10 mouse cellular contexts compared by ENCODE assay signal in genomic region chrX:18160734-18161442, GRCm38 (mm10). TPM values are rescaled to one million over a fixed set of nuclear protein-coding genes. Genes with fewer than 3 reads are reported as not detected.
DNase-seq lines count a peak whose midpoint lies in the region; ATAC-seq lines count a peak whose summit lies in the region.
"Had no signal": no experiment of that assay in that cellular context is flagged by ENCODE, and none has a peak within 500 bp of the region (broad histone marks: within the 10 kb centered on the region; RNA-seq: fewer than 3 reads in every experiment).

No protein-coding gene starts in this region.

- no peak overlapping the region for H3K27ac ChIP-seq in heart, embryonic 11.5 days (ENCODE audit: low read depth, low read length)
- H3K27ac ChIP-seq in limb, embryonic 13.5 days, result no peak overlapping the region

- no peak for ATAC-seq in heart, embryonic 11.5 days (replicated peaks; ENCODE audit: insufficient number of reproducible peaks, low FRiP score, low TSS enrichment)
- no peak for ATAC-seq in megakaryocyte, adult 5-6 weeks (ENCODE audit: poor library complexity, severe bottlenecking)
- no peak for ATAC-seq in limb, embryonic 13.5 days (ENCODE audit: low FRiP score, low read depth)

- H3K9ac ChIP-seq in heart, embryonic 11.5 days (ENCODE audit: low read depth, low read length), result no peak overlapping the region
- H3K9ac ChIP-seq in limb, embryonic 13.5 days, result no peak overlapping the region

- no peaks in the 10 kb centered on the region for H3K4me1 ChIP-seq in heart, embryonic 11.5 days (ENCODE audit: control insufficient read depth, insufficient read depth, low read length)
- no peaks in the 10 kb centered on the region; the same call in 1 of the 2 replicates for H3K4me1 ChIP-seq in megakaryocyte, embryonic 14.5 days
- H3K4me1 ChIP-seq in limb, embryonic 13.5 days, result no peaks in the 10 kb centered on the region

- intact Hi-C loops in heart, postnatal 10 days (cut with DNase I), result no loop called here
- intact Hi-C loops in left cerebral cortex, postnatal 36 days (cut with DNase I), result loop anchor here (5.0 kb wide), 1 partner anchor 91 kb away; no protein-coding TSS in a partner anchor

- no peaks in the 10 kb centered on the region for H3K27me3 ChIP-seq in heart, embryonic 11.5 days (ENCODE audit: control insufficient read depth, insufficient read depth, low read length)
- H3K27me3 ChIP-seq in megakaryocyte, embryonic 14.5 days (replicated peaks), result no peaks in the 10 kb centered on the region
- no peaks in the 10 kb centered on the region for H3K27me3 ChIP-seq in limb, embryonic 13.5 days

- peak overlapping the region; percentile 69 for H3K4me2 ChIP-seq in heart, embryonic 11.5 days
- peak overlapping the region; percentile 66 for H3K4me2 ChIP-seq in limb, embryonic 13.5 days (replicated peaks)

- no peaks in the 10 kb centered on the region for H3K36me3 ChIP-seq in heart, embryonic 11.5 days (ENCODE audit: control insufficient read depth, insufficient read depth, low read length)
- no peaks in the 10 kb centered on the region for H3K36me3 ChIP-seq in megakaryocyte, embryonic 14.5 days (replicated peaks; ENCODE audit: low read length)
- no peaks in the 10 kb centered on the region for H3K36me3 ChIP-seq in limb, embryonic 13.5 days

- peak overlapping the region; percentile 85; the same call in 1 of the 2 replicates for H3K4me3 ChIP-seq in heart, embryonic 11.5 days (ENCODE audit: low read depth, low read length)
- H3K4me3 ChIP-seq in megakaryocyte, embryonic 14.5 days (replicated peaks), result peak overlapping the region; percentile 99
- no peak overlapping the region for H3K4me3 ChIP-seq in limb, embryonic 13.5 days

- DNase-seq in heart, postnatal 10 days, result no peak
- DNase-seq in skeletal muscle tissue, adult 2 months (ENCODE audit: low read depth, low spot score), result peak; percentile 11
- no peak for DNase-seq in left cerebral cortex, postnatal 36 days (ENCODE audit: low spot score in 2 of 2)
- DNase-seq in left cerebral cortex, adult 18-20 months (ENCODE audit: low spot score in 2 of 2), result no peak

- WGBS in heart, embryonic 11.5 days (ENCODE audit: insufficient replicate concordance), result 62% methylated on average over 4 of the region's 4 CpGs
- WGBS in limb, embryonic 13.5 days, result 65% methylated on average over 4 of the region's 4 CpGs

- no peaks in the 10 kb centered on the region for H3K9me3 ChIP-seq in heart, embryonic 11.5 days (replicated peaks; ENCODE audit: control insufficient read depth, low read length)
- no peaks in the 10 kb centered on the region for H3K9me3 ChIP-seq in megakaryocyte, embryonic 14.5 days
- H3K9me3 ChIP-seq in limb, embryonic 13.5 days, result no peaks in the 10 kb centered on the region

RNA-seq across cellular contexts. Expression of gene Kdm6a, which starts 1.5 kb away (rescaled TPM):
- 25.1 and 27.2 TPM in 2 replicates for polyA plus RNA-seq in heart, embryonic 11.5 days (2014; fragmentation: Nextera tagmentation; extraction: Ambion mirVana)
- 10 to 100 TPM; 28.7 to 39.6 TPM for total RNA-seq in heart, postnatal 10 days (2021)
- 3.1 TPM in 1 of 2 replicates, not detected in the other for polyA plus RNA-seq in megakaryocyte, embryonic 14.5 days (2012; ENCODE audit: insufficient read depth, low replicate concordance)
- total RNA-seq in megakaryocyte, adult 5-6 weeks (2015), result 40.7 and 51.9 TPM in 2 replicates
- 44.3 and 53.8 TPM in 2 replicates for total RNA-seq in megakaryocyte, adult 5-6 weeks (2017)
- 22.3 and 25.5 TPM in 2 replicates for polyA plus RNA-seq in limb, embryonic 13.5 days (2015; fragmentation: Nextera tagmentation; extraction: Ambion mirVana)
- 10 to 100 TPM; 49.1 to 51.0 TPM for total RNA-seq in left cerebral cortex, postnatal 36 days (2021)
- 10 to 100 TPM; 36.6 to 58.2 TPM for total RNA-seq in left cerebral cortex, adult 18-20 months (2021)

RNA-seq across cellular contexts. Expression of gene Dusp21, which starts 15.2 kb away (rescaled TPM):
- not detected in 2 replicates for polyA plus RNA-seq in heart, embryonic 11.5 days (2014; fragmentation: Nextera tagmentation; extraction: Ambion mirVana)
- total RNA-seq in heart, postnatal 10 days (2021), result not detected
- not detected in 2 replicates for polyA plus RNA-seq in megakaryocyte, embryonic 14.5 days (2012; ENCODE audit: insufficient read depth, low replicate concordance)
- not detected in 2 replicates for total RNA-seq in megakaryocyte, adult 5-6 weeks (2015)
- not detected in 2 replicates for total RNA-seq in megakaryocyte, adult 5-6 weeks (2017)
- not detected in 2 replicates for polyA plus RNA-seq in limb, embryonic 13.5 days (2015; fragmentation: Nextera tagmentation; extraction: Ambion mirVana)
- not detected for total RNA-seq in left cerebral cortex, postnatal 36 days (2021)
- not detected for total RNA-seq in left cerebral cortex, adult 18-20 months (2021)
- total RNA-seq: gastrocnemius, postnatal 36 days; left cerebral cortex, postnatal 4 days had no signal
